Mouse (Mus musculus): Measurements from ENCODE around the gene Cntn5. TPM values are rescaled to one million over a fixed set of nuclear protein-coding genes. Genes with fewer than 3 reads are reported as not detected.

Gene Cntn5
- polyA plus RNA-seq, 1 experiment from 2014 or later = 0.84 TPM

DNA sequence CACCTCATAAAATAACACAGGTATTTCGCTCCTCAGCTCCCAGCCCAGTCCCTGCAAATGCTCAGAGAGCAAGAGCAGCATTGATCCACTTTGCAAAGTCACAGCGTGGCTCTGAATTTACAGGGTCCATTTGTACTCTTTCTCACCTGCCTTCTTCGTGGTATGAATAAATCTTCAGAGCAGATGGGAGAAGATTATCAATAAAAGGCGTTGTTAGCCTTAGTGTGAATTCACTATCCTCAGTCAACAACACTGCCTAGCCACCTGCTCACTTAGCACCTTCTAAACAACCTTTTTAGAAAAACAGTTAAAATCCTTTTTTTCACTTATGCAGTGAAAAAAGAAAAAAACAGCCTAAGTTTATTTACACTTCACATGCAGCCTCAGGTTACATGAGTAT is 237.1 kb downstream of the Cntn5 start:
- no peaks in the 10 kb centered on the region for H3K27me3 ChIP-seq (ENCODE audit: control insufficient read depth, insufficient read depth, low read length)
- no peak overlapping the region for H3K9ac ChIP-seq (ENCODE audit: low read length)
- no peak overlapping the region for H3K4me2 ChIP-seq (ENCODE audit: low read depth)
- no peak for ATAC-seq (ENCODE audit: insufficient read depth, low FRiP score, low TSS enrichment)
- no peak for DNase-seq (ENCODE audit: low spot score)
- H3K4me1 ChIP-seq (ENCODE audit: control insufficient read depth, insufficient read depth, low read length) = no peaks in the 10 kb centered on the region
- no peaks in the 10 kb centered on the region for H3K9me3 ChIP-seq (ENCODE audit: control insufficient read depth, low read length)
- no peaks in the 10 kb centered on the region for H3K36me3 ChIP-seq (ENCODE audit: control insufficient read depth, insufficient read depth, low read length)
- WGBS = 62% methylated on average over 4 of the region's 4 CpGs
- no peak overlapping the region for H3K4me3 ChIP-seq (ENCODE audit: low read depth, low read length)
- no peak overlapping the region for H3K27ac ChIP-seq (ENCODE audit: low read depth, low read length)

- Histone ChIP-seq H3K36me3 (ENCODE audit: control insufficient read depth, insufficient read depth, low read length) (no peaks in the 10 kb centered on the region), H3K4me3 (ENCODE audit: low read depth, low read length) (no peak overlapping the region), H3K9me3 (ENCODE audit: control insufficient read depth, low read length) (no peaks in the 10 kb centered on the region), H3K9ac (ENCODE audit: low read length) (no peak overlapping the region), H3K27ac (ENCODE audit: low read depth, low read length) (no peak overlapping the region), H3K4me1 (ENCODE audit: control insufficient read depth, insufficient read depth, low read length) (no peaks in the 10 kb centered on the region), H3K4me2 (ENCODE audit: low read depth) (no peak overlapping the region), H3K27me3 (ENCODE audit: control insufficient read depth, insufficient read depth, low read length) (no peaks in the 10 kb centered on the region)
- DNase-seq (ENCODE audit: low spot score) (no peak), ATAC-seq (ENCODE audit: insufficient read depth, low FRiP score, low TSS enrichment) (no peak)
Observed at GRCm38 (mm10) chr9:10665756-10666155, 238.8 kb downstream of the Cntn5 start.

GRCm38 (mm10) chr9:10663101-10663500 is 241.5 kb downstream of the Cntn5 start:
- no peaks in the 10 kb centered on the region for H3K27me3 ChIP-seq (ENCODE audit: control insufficient read depth, insufficient read depth, low read length)

GRCm38 (mm10) chr9:10659478-10659877 is 245.1 kb downstream of the Cntn5 start:
- whole genome bisulfite sequencing = 92% methylated on average over 1 of the region's 1 CpGs
- no peak for DNase-seq (ENCODE audit: low spot score)
- ATAC-seq (ENCODE audit: insufficient read depth, low FRiP score, low TSS enrichment) = no peak
- no peaks in the 10 kb centered on the region for H3K9me3 ChIP-seq (ENCODE audit: control insufficient read depth, low read length)
- H3K4me1 ChIP-seq (ENCODE audit: control insufficient read depth, insufficient read depth, low read length) = no peaks in the 10 kb centered on the region
- H3K27ac ChIP-seq (ENCODE audit: low read depth, low read length) = no peak overlapping the region
- H3K9ac ChIP-seq (ENCODE audit: low read length) = no peak overlapping the region
- no peaks in the 10 kb centered on the region for H3K36me3 ChIP-seq (ENCODE audit: control insufficient read depth, insufficient read depth, low read length)
- no peak overlapping the region for H3K4me3 ChIP-seq (ENCODE audit: low read depth, low read length)
- H3K4me2 ChIP-seq (ENCODE audit: low read depth) = no peak overlapping the region
- no peaks in the 10 kb centered on the region for H3K27me3 ChIP-seq (ENCODE audit: control insufficient read depth, insufficient read depth, low read length)

More at GRCm38 (mm10) chr9:10663101-10663500, 241.5 kb downstream of the Cntn5 start:
- H3K4me2 ChIP-seq (ENCODE audit: low read depth) = no peak overlapping the region
- no peak overlapping the region for H3K4me3 ChIP-seq (ENCODE audit: low read depth, low read length)
- no peak overlapping the region for H3K9ac ChIP-seq (ENCODE audit: low read length)
- ATAC-seq (ENCODE audit: insufficient read depth, low FRiP score, low TSS enrichment) (no peak), DNase-seq (ENCODE audit: low spot score) (no peak)
- no peaks in the 10 kb centered on the region for H3K36me3 ChIP-seq (ENCODE audit: control insufficient read depth, insufficient read depth, low read length)
- no peaks in the 10 kb centered on the region for H3K9me3 ChIP-seq (ENCODE audit: control insufficient read depth, low read length)
- no peak overlapping the region for H3K27ac ChIP-seq (ENCODE audit: low read depth, low read length)
- H3K4me1 ChIP-seq (ENCODE audit: control insufficient read depth, insufficient read depth, low read length) = no peaks in the 10 kb centered on the region
- 85% methylated on average over 2 of the region's 2 CpGs for WGBS

GRCm38 (mm10) chr9:10658086-10658485 is 246.5 kb downstream of the Cntn5 start:
- no peaks in the 10 kb centered on the region for H3K4me1 ChIP-seq (ENCODE audit: control insufficient read depth, insufficient read depth, low read length)
- no peak overlapping the region for H3K9ac ChIP-seq (ENCODE audit: low read length)
- ATAC-seq (ENCODE audit: insufficient read depth, low FRiP score, low TSS enrichment) = no peak
- H3K27me3 ChIP-seq (ENCODE audit: control insufficient read depth, insufficient read depth, low read length) = no peaks in the 10 kb centered on the region
- H3K4me3 ChIP-seq (ENCODE audit: low read depth, low read length) = no peak overlapping the region
- H3K36me3 ChIP-seq (ENCODE audit: control insufficient read depth, insufficient read depth, low read length) = no peaks in the 10 kb centered on the region
- H3K4me2 ChIP-seq (ENCODE audit: low read depth) = no peak overlapping the region
- H3K27ac ChIP-seq (ENCODE audit: low read depth, low read length) = no peak overlapping the region
- no peaks in the 10 kb centered on the region for H3K9me3 ChIP-seq (ENCODE audit: control insufficient read depth, low read length)
- 91% methylated on average over 1 of the region's 1 CpGs for WGBS
- DNase-seq (ENCODE audit: low spot score) = no peak

- 60% methylated on average over 4 of the region's 4 CpGs for WGBS
- ATAC-seq (ENCODE audit: insufficient read depth, low FRiP score, low TSS enrichment) = no peak
- Histone ChIP-seq H3K4me3 (ENCODE audit: low read depth, low read length) (no peak overlapping the region), H3K4me1 (ENCODE audit: control insufficient read depth, insufficient read depth, low read length) (no peaks in the 10 kb centered on the region), H3K27ac (ENCODE audit: low read depth, low read length) (no peak overlapping the region), H3K27me3 (ENCODE audit: control insufficient read depth, insufficient read depth, low read length) (no peaks in the 10 kb centered on the region), H3K36me3 (ENCODE audit: control insufficient read depth, insufficient read depth, low read length) (no peaks in the 10 kb centered on the region), H3K4me2 (ENCODE audit: low read depth) (no peak overlapping the region), H3K9me3 (ENCODE audit: control insufficient read depth, low read length) (no peaks in the 10 kb centered on the region), H3K9ac (ENCODE audit: low read length) (no peak overlapping the region)
- no peak for DNase-seq (ENCODE audit: low spot score)
Observed at GRCm38 (mm10) chr9:10657144-10657748, 247.3 kb downstream of the Cntn5 start.

DNA sequence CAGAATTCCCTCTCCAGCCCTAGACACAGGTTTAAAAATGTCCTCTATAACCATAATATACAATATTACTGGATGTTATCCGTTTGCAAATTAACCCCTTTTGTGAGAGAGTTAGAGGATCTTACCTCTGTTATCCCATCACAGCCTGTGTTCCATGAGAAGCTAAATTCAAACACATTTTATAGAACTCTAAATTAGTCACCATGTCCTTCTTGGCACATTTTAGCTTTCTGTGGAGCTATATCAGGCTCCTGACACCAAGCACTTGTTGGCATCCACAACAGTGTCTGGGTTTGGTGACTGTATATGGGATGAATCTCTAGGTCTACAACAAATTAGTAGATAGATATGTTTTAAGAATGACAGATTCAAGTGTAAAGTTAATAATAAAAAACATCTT is 253.9 kb downstream of the Cntn5 start:
- ATAC-seq (ENCODE audit: insufficient read depth, low FRiP score, low TSS enrichment) (no peak), DNase-seq (ENCODE audit: low spot score) (no peak)
- Histone ChIP-seq H3K27ac (ENCODE audit: low read depth, low read length) (no peak overlapping the region), H3K4me1 (ENCODE audit: control insufficient read depth, insufficient read depth, low read length) (no peaks in the 10 kb centered on the region), H3K4me2 (ENCODE audit: low read depth) (no peak overlapping the region), H3K36me3 (ENCODE audit: control insufficient read depth, insufficient read depth, low read length) (no peaks in the 10 kb centered on the region), H3K4me3 (ENCODE audit: low read depth, low read length) (no peak overlapping the region), H3K9me3 (ENCODE audit: control insufficient read depth, low read length) (no peaks in the 10 kb centered on the region), H3K9ac (ENCODE audit: low read length) (no peak overlapping the region), H3K27me3 (ENCODE audit: control insufficient read depth, insufficient read depth, low read length) (no peaks in the 10 kb centered on the region)
- WGBS = 95% methylated on average over 1 of the region's 1 CpGs

DNA sequence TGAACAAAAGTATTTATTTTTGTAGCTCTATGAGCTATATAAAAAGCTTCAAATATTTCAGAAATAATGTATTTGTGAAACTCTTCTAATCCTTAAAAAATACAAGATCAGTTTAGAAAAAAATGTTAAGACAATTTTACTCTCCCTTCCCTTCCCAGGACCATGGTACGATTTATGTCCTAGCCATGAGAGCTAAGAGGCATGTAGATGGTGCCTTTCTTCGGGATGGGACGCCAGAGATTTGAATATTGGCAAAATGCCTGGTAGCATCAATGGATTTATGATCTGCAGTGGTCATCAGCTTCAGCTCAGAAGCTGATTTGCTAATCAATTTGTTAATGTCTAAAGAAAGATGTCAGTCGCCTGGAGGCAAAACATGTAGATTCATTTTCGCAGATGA is 258.6 kb downstream of the Cntn5 start:
- DNase-seq (ENCODE audit: low spot score) (no peak), ATAC-seq (ENCODE audit: insufficient read depth, low FRiP score, low TSS enrichment) (no peak)
- Histone ChIP-seq H3K9ac (ENCODE audit: low read length) (no peak overlapping the region), H3K4me3 (ENCODE audit: low read depth, low read length) (no peak overlapping the region), H3K9me3 (ENCODE audit: control insufficient read depth, low read length) (no peaks in the 10 kb centered on the region), H3K4me1 (ENCODE audit: control insufficient read depth, insufficient read depth, low read length) (no peaks in the 10 kb centered on the region), H3K36me3 (ENCODE audit: control insufficient read depth, insufficient read depth, low read length) (no peaks in the 10 kb centered on the region), H3K27me3 (ENCODE audit: control insufficient read depth, insufficient read depth, low read length) (no peaks in the 10 kb centered on the region), H3K4me2 (ENCODE audit: low read depth) (no peak overlapping the region), H3K27ac (ENCODE audit: low read depth, low read length) (no peak overlapping the region)
- WGBS = 80% methylated on average over 5 of the region's 5 CpGs

DNA sequence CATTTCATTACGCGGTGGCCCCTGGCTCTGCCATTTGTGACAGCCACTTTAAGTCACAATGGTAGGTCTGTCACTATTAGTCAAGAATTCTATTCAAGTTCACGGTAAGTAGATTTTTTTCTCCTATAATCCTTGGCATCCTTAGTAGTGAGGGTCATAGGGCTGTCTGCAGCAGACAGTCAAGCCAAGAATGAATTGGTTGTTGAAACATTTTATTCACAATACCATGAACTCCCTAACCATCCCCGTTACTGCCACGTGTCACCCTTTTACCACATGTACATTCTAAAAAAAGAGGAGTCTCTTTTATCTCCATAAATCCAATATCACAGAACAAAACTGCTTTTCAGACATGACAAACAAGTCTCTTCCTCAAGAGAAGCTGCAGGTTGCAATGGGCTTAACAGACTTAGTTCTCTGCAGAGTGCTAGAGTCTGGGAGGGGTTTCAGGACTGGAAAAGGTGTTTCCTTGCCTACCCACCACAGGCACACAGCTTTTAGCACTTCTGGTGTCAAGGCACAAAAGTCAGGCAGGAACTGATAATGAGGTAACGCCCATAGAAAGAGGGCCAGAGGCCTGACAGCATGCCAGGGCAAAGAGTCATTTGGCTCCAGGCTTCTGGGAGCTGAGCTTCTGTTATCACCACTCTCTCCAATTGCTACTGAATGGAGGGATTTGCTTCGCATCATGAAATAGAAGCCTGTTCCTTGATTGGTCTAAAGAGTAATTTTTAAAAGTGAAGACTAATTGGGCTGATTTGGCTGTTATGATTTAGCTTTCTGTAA is 259.3 kb downstream of the Cntn5 start:
- H3K9me3 ChIP-seq (ENCODE audit: control insufficient read depth, low read length) = no peaks in the 10 kb centered on the region
- H3K27ac ChIP-seq (ENCODE audit: low read depth, low read length) = no peak overlapping the region
- H3K4me3 ChIP-seq (ENCODE audit: low read depth, low read length) = no peak overlapping the region
- no peaks in the 10 kb centered on the region for H3K36me3 ChIP-seq (ENCODE audit: control insufficient read depth, insufficient read depth, low read length)
- no peak for ATAC-seq (ENCODE audit: insufficient read depth, low FRiP score, low TSS enrichment)
- H3K4me2 ChIP-seq (ENCODE audit: low read depth) = no peak overlapping the region
- no peaks in the 10 kb centered on the region for H3K4me1 ChIP-seq (ENCODE audit: control insufficient read depth, insufficient read depth, low read length)
- no peak overlapping the region for H3K9ac ChIP-seq (ENCODE audit: low read length)
- no peaks in the 10 kb centered on the region for H3K27me3 ChIP-seq (ENCODE audit: control insufficient read depth, insufficient read depth, low read length)
- DNase-seq (ENCODE audit: low spot score) = no peak
- 75% methylated on average over 7 of the region's 7 CpGs for WGBS

Data from neural tube, embryonic 11.5 days (tissue).